Mouse (Mus musculus): ENCODE measurements around the gene Pcsk5.

DNA sequence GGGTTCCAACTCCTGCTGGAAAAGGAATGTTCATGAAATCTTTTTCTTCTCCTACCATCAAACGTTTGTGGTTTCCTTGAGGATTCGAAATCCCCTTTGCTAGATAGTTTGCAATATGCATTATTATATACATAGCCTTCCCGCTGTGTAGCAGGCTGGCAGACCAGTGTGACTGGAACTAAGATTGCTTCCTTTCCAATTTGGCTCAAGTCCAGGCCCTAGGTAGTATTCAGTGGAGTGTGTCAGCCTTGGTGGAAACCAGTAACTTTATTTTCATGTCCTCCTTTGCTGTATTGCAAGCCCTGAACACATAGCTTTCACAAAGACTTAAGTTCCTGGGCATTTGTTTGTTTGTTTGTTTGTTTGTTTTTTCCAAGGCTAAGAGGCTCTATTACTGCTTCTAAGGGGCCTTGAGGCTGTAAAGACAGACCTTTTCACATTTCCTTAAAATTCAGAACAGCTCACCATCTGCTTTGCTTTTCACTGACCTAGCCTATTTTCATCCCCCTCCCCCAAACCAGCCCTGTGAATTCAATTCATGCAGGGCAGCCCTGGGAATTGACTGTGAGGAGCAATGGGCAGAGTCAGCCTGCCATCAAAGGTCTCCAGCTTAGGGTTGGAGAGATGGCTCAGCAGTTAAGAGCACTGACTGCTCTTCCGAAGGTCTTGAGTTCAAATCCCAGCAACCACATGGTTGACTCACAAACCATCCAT lies 397.8 kb downstream of the Pcsk5 start:
- TF ChIP-seq POLR2A (IDR thresholded peaks at IDR 0.05; ENCODE audit: extremely low read depth, insufficient read depth, low read length) (no peak), CTCF (IDR thresholded peaks at IDR 0.05; ENCODE audit: low read depth, low read length) (no peak)
